Mouse (Mus musculus) limb, embryonic 14.5 days (tissue): Measurements from ENCODE around the gene Tigar. TPM values are rescaled to one million over a fixed set of nuclear protein-coding genes. Genes with fewer than 3 reads are reported as not detected.

Experiments
- ATAC-seq: fragments of 200-750 bp; cut with Nextera tagmentation; 2 replicates; pipeline ENCODE4 v1.8.0; 2017; ENCODE audit warnings: low read depth, moderate number of reproducible peaks, moderate TSS enrichment; ENCODE audit not compliant: low FRiP score
- DNase-seq: peaks from one replicate; pipeline ENCODE4 v3.0.0-alpha.2; 2015; ENCODE audit warnings: low spot score
- H3K27ac ChIP-seq: fragments of 300-500 bp; sonication (generic); replicated peaks from 2 replicates; pipeline ENCODE4 v1.5.1; 2014; ENCODE audit warnings: low read depth, mild to moderate bottlenecking, low read length, moderate library complexity, mixed read lengths
- H3K27me3 ChIP-seq: fragments of 300-500 bp; sonication (generic); 2 replicates; pipeline ENCODE4 v1.6.1; 2014; ENCODE audit warnings: low read length, mixed read lengths; ENCODE audit not compliant: control insufficient read depth, insufficient read depth
- H3K36me3 ChIP-seq: fragments of 300-500 bp; sonication (generic); 2 replicates; pipeline ENCODE4 v1.6.1; 2014; ENCODE audit warnings: mild to moderate bottlenecking, low read length, moderate library complexity, mixed read lengths; ENCODE audit not compliant: control insufficient read depth, insufficient read depth
- H3K4me1 ChIP-seq: fragments of 300-500 bp; sonication (generic); 2 replicates; pipeline ENCODE4 v1.6.1; 2014; ENCODE audit warnings: antibody characterized with exemption, low read length, mixed read lengths; ENCODE audit not compliant: control insufficient read depth, insufficient read depth
- H3K4me2 ChIP-seq: fragments of 300-500 bp; sonication (generic); replicated peaks from 2 replicates; pipeline ENCODE4 v1.6.1; 2014; ENCODE audit warnings: low read depth, mild to moderate bottlenecking, low read length, moderate library complexity; ENCODE audit not compliant: severe bottlenecking
- H3K4me3 ChIP-seq: fragments of 300-500 bp; sonication (generic); replicated peaks from 2 replicates; pipeline ENCODE4 v1.5.1; 2014; ENCODE audit warnings: low read length
- H3K9ac ChIP-seq: fragments of 300-500 bp; sonication (generic); 2 replicates; pipeline ENCODE4 v1.6.1; 2014; ENCODE audit warnings: mild to moderate bottlenecking, low read depth, low read length, moderate library complexity; ENCODE audit not compliant: severe bottlenecking
- H3K9me3 ChIP-seq: fragments of 300-500 bp; sonication (generic); 2 replicates; pipeline ENCODE4 v1.6.1; 2016; ENCODE audit warnings: low read length; ENCODE audit not compliant: control insufficient read depth
- POLR2A ChIP-seq: fragments of 200-500 bp; IDR thresholded peaks from 2 replicates; pipeline ENCODE4 v1.8.0; 2012; ENCODE audit warnings: inconsistent platforms, mild to moderate bottlenecking, moderate library complexity, borderline replicate concordance; ENCODE audit not compliant: insufficient read depth, insufficient read length; ENCODE audit errors: extremely low read depth
- WGBS: fragments of 180-500 bp; shearing (Covaris S2); extraction: QIAGEN DNeasy Blood & Tissue Kit; methylation state at CpG from one replicate; pipeline ENCODE4 v1.1.7; 2014; 5-methylcytosine and 5-hydroxymethylcytosine counted together
- polyA plus RNA-seq, 2 experiments: library from polyadenylated mRNA; depleted of rRNA in 1 of 2; stranded (reverse) in 1 of 2; unstranded in 1 of 2; fragments of >200 nt; fragmentation: Nextera tagmentation in 1 of 2; extraction: Ambion mirVana in 1 of 2; gene quantifications; 2 replicates each; pipeline versions ENCODE4 v1.2.1 to v1.2.3; 2012 to 2014

Gene Tigar
- polyA plus RNA-seq, 2 experiments = 3.2 to 4.1 TPM

GRCm38 (mm10) chr6:127133433-127134245 lies 24.3 kb upstream of the Tigar start:
- H3K4me2 ChIP-seq = no peak overlapping the region
- H3K27ac ChIP-seq = no peak overlapping the region
- ATAC-seq (no peak), DNase-seq (no peak)
- no peaks in the 10 kb centered on the region for H3K9me3 ChIP-seq
- 73% methylated on average over 16 of the region's 16 CpGs for WGBS
- peaks cover 98% of the 10 kb centered on the region for H3K36me3 ChIP-seq
- H3K9ac ChIP-seq = no peak overlapping the region
- no peak for TF ChIP-seq POLR2A
- no peak overlapping the region for H3K4me3 ChIP-seq
- H3K4me1 ChIP-seq = no peaks in the 10 kb centered on the region
- no peaks in the 10 kb centered on the region for H3K27me3 ChIP-seq

- Histone ChIP-seq H3K9ac (no peak overlapping the region), H3K27ac (no peak overlapping the region), H3K36me3 (peaks cover 98% of the 10 kb centered on the region), H3K4me3 (no peak overlapping the region), H3K4me2 (no peak overlapping the region), H3K27me3 (no peaks in the 10 kb centered on the region), H3K4me1 (no peaks in the 10 kb centered on the region), H3K9me3 (no peaks in the 10 kb centered on the region)
- no peak for ATAC-seq
- no peak for DNase-seq
- WGBS = 64% methylated on average over 3 of the region's 3 CpGs
- TF ChIP-seq POLR2A = no peak
These were observed 23.4 kb upstream of the Tigar start for GRCm38 (mm10) chr6:127132719-127133118.

GRCm38 (mm10) chr6:127131946-127132345 lies 22.6 kb upstream of the Tigar start:
- DNase-seq (no peak), ATAC-seq (no peak)
- Histone ChIP-seq H3K4me1 (no peaks in the 10 kb centered on the region), H3K9ac (no peak overlapping the region), H3K4me3 (no peak overlapping the region), H3K4me2 (no peak overlapping the region), H3K9me3 (no peaks in the 10 kb centered on the region), H3K36me3 (peaks cover 98% of the 10 kb centered on the region), H3K27ac (no peak overlapping the region), H3K27me3 (no peaks in the 10 kb centered on the region)
- WGBS = 94% methylated on average over 3 of the region's 3 CpGs
- TF ChIP-seq POLR2A = no peak

GRCm38 (mm10) chr6:127130377-127130776 lies 21.0 kb upstream of the Tigar start:
- H3K27me3 ChIP-seq = no peaks in the 10 kb centered on the region
- peaks cover 93% of the 10 kb centered on the region for H3K36me3 ChIP-seq
- ATAC-seq (no peak), DNase-seq (no peak)
- no peak for TF ChIP-seq POLR2A
- no peaks in the 10 kb centered on the region for H3K9me3 ChIP-seq
- 80% methylated on average over 13 of the region's 13 CpGs for WGBS
- no peak overlapping the region for H3K27ac ChIP-seq
- no peak overlapping the region for H3K4me2 ChIP-seq
- H3K4me3 ChIP-seq = no peak overlapping the region
- H3K9ac ChIP-seq = no peak overlapping the region
- no peaks in the 10 kb centered on the region for H3K4me1 ChIP-seq

- no peaks in the 10 kb centered on the region for H3K27me3 ChIP-seq
- WGBS = 94% methylated on average over 14 of the region's 14 CpGs
- H3K27ac ChIP-seq = no peak overlapping the region
- DNase-seq (no peak), ATAC-seq (no peak)
- H3K4me1 ChIP-seq = no peaks in the 10 kb centered on the region
- H3K9ac ChIP-seq = no peak overlapping the region
- no peak overlapping the region for H3K4me2 ChIP-seq
- no peaks in the 10 kb centered on the region for H3K9me3 ChIP-seq
- H3K4me3 ChIP-seq = no peak overlapping the region
- peaks cover 86% of the 10 kb centered on the region for H3K36me3 ChIP-seq
- TF ChIP-seq POLR2A = no peak
These were observed 20.3 kb upstream of the Tigar start for GRCm38 (mm10) chr6:127129659-127130058.
